Mouse (Mus musculus): ENCODE results near the gene Trim16.

Gene Trim16

DNA sequence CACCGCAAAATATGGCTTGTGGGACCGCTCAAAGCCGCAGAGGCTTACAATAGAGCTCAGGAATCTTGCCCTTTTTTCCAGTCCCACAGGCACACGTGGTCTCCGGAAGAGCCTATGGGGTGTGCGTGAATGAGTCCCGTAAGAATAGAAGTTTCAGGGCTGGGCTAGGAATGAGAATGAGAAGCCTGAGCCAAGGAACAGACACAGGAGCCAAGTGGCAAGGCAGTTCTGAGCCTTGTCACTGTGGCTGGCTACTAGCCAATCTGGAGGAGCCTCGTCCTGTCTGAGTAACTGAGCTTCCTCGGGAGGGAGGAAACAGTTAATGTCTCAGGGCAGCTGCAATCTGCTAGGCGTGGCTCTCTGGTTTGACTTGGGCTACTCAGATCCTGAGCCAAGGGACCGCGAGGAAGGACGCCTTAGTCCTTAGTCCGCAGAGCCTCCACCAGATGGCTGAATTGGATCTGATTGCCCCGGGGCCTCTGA is at the start of gene Trim16:
TSS of gene Trim16 (plus strand) at position 173 of the 483 bp plus-strand sequence.
- ChIA-PET POLR2A (interaction anchor here (0.8 to 4.7 kb wide), 30 partner anchors 8 to 348 kb away, joined by 3 to 27 read pairs (median 4); partner anchors contain the start of genes Fbxw10 (in 3 of the 4), Tvp23b (in 3 of the 4) and Zfp286 (in 1 of the 4)), CTCF (interaction anchor here (0.8 to 1.3 kb wide), 7 partner anchors 10 to 82 kb away, joined by 3 to 5 read pairs (median 4); partner anchors contain the start of gene Tvp23b (in 1 of the 4))

GRCm38 (mm10) chr11:62776510-62776909 is 43.5 kb upstream of the Trim16 start:
- CTCF ChIA-PET, result no interaction called here
- POLR2A ChIA-PET, result interaction anchor here in 1 of 4 experiments (0.9 kb wide), 1 partner anchor 13 kb away, joined by 3 read pairs; the partner anchor contains the start of gene Zfp286

DNA sequence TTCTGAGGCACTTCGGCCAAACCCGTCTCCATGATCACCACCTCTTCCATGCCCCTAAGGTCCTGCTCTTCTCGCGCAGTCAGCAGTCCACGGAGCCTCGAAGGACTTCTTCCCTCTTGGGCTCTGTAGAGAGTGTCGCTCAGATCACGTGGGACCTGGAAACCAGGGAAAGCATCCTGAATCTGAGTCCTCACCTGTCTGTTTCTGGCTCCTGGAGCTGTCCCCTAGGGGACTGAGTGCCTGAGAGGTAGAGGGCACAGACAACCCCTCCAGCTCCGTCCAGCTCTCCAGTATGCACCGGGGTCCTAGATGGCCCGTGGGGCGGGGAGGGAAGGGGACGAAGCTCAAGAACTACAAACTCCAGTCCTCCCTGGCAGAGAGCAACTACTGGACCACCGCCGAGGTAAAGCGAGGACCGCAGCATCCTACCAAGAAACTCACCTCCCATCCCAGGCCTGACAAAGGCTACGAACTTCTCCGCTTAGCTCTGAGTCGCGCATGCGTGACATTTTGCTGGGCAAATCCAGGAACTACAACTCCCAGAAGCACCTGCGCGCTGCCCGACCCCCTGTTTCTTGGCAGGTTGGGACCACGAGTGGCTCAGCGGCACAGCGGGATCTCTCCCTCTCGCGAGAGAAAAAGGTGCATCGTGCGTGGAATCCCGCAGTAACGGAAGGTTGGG is 31.0 kb upstream of the Trim16 start, which contains the start of gene Zfp286:
TSS of gene Zfp286 (minus strand) at position 528 of the 682 bp plus-strand sequence.
- POLR2A ChIA-PET, result interaction anchor here (0.6 to 2.5 kb wide), 32 partner anchors 8 to 758 kb away, joined by 3 to 30 read pairs (median 4); partner anchors contain the start of genes Tvp23b (in 3 of the 4), Fbxw10 (in 2 of the 4), Ubb (in 2 of the 4) and Trim16 (in 1 of the 4)
- CTCF ChIA-PET, result interaction anchor here in 3 of 4 experiments (0.6 to 1.3 kb wide), 6 partner anchors 15 to 1166 kb away, joined by 3 to 5 read pairs (median 4); no protein-coding TSS in a partner anchor

DNA sequence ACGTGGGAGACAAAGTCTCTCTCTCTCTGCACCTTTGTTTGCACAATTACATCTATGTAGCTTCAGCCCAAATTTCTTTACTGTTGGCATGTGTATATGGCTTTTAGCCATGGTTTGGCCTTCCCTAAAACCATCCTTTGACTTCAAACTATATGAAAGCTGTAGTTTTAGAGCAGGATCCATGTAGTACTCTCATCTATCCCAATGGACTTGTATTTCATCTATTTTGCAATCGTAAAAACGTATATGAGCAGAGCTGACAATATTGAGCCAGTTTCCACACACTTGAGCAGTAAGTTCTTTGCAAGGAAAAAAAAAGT is 30.5 kb upstream of the Trim16 start:
- POLR2A ChIA-PET, result interaction anchor here (0.7 to 2.5 kb wide), 27 partner anchors 8 to 239 kb away, joined by 3 to 30 read pairs (median 4); partner anchors contain the start of genes Tvp23b (in 3 of the 4), Fbxw10 (in 2 of the 4), Ubb (in 2 of the 4) and Trim16 (in 1 of the 4)
- CTCF ChIA-PET, result interaction anchor here in 1 of 4 experiments (1.0 to 1.3 kb wide), 3 partner anchors 15 to 33 kb away, joined by 4 to 5 read pairs (median 5); no protein-coding TSS in a partner anchor

- ChIA-PET POLR2A (interaction anchor here in 2 of 4 experiments (0.6 to 1.5 kb wide), 5 partner anchors 15 to 398 kb away, joined by 3 to 5 read pairs (median 3); partner anchors contain the start of genes Tvp23b (in 1 of the 2) and Zfp286 (in 1 of the 2)), CTCF (interaction anchor here in 2 of 4 experiments (0.6 to 1.0 kb wide), 3 partner anchors 15 to 1348 kb away, joined by 5 to 9 read pairs (median 5); partner anchors contain the start of gene Zfp286 (in 1 of the 2))
These were observed 15.9 kb upstream of the Trim16 start for GRCm38 (mm10) chr11:62804119-62804518.

- ChIA-PET POLR2A (interaction anchor here in 1 of 4 experiments (0.6 to 1.3 kb wide), 2 partner anchors 71 to 73 kb away, joined by 3 to 4 read pairs; partner anchors contain the start of gene Tvp23b), CTCF (no interaction called here)
These were observed 12.1 kb upstream of the Trim16 start for GRCm38 (mm10) chr11:62807965-62808364.

DNA sequence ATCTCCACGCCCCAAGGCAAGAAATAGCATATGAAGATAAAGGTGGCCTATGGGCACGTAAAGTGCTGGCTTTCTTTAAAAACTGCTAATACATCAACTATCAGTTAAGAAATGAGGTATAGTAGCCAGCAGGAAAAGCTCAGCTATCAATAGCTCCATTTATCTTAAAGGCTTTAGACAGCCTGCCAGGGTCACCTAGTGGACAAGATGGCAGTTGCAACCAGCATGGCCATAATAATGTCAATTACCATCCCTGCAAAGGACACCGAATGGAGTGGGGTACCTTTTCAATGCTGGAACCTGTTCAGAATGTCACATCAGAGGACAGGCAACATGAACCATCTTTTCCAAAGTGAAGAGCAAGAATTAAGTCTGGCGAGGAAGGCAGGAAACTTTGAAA is 10.8 kb upstream of the Trim16 start:
- CTCF ChIA-PET, result interaction anchor here (0.5 to 1.5 kb wide), 14 partner anchors 10 to 359 kb away, joined by 3 to 10 read pairs (median 4); partner anchors contain the start of genes Trim16 (in 1 of the 4), Tvp23b (in 1 of the 4) and Zfp286 (in 1 of the 4)

DNA sequence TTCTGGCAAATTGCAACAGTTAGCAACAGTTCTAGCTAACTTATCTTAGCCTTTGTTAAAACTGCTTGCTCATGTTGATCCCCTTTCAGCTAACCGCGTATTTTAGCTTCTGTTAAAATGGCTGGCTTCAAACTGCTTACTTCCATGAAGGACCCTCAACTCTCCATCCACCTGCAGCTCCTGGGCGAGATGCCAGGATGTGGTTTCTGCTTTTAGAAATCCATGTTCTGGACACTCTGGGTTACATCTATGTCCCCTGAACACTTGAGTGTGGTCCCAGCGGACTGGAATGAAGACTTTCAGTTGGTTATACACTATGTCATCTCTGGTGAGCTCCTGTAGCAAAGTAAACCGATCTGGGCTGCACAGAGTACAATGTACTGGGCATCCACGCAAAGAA is 7.8 kb upstream of the Trim16 start:
- ChIA-PET POLR2A (interaction anchor here in 2 of 4 experiments (0.6 to 2.9 kb wide), 7 partner anchors 8 to 778 kb away, joined by 3 to 11 read pairs (median 3); partner anchors contain the start of genes Trim16 (in 1 of the 2) and Tvp23b (in 1 of the 2)), CTCF (interaction anchor here in 1 of 4 experiments (1.0 kb wide), 1 partner anchor 56 kb away, joined by 3 read pairs; no protein-coding TSS in a partner anchor)

More for the DNA sequence above, 10.8 kb upstream of the Trim16 start:
- POLR2A ChIA-PET, result interaction anchor here in 2 of 4 experiments (0.7 to 3.6 kb wide), 7 partner anchors 11 to 206 kb away, joined by 3 to 18 read pairs (median 3); partner anchors contain the start of genes Trim16 (in 2 of the 2) and Tvp23b (in 1 of the 2)

DNA sequence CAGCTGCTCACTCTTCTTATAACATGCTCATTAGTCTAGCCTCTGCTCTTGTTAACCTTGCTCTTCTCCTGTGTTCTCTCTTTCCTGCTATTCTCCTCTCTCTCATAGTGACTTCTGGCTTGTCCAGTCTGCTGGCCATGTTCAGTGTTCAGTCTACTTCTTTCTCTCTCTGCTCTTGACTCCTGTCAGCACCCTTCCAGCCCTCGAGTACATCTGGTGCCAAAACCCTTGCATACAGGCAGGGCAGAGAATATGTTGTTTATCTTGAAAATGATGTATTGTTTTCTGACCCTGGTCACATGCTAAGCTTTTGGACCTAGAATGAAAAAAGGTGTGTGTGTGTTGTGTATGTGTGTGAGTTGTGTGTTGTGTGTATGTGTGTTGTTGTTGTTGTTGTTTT is 6.5 kb upstream of the Trim16 start:
- POLR2A ChIA-PET, result no interaction called here
- CTCF ChIA-PET, result interaction anchor here in 1 of 4 experiments (0.5 kb wide), 1 partner anchor 57 kb away, joined by 5 read pairs; no protein-coding TSS in a partner anchor

- POLR2A ChIA-PET, result interaction anchor here in 1 of 4 experiments (1.0 kb wide), 1 partner anchor 65 kb away, joined by 4 read pairs; the partner anchor contains the start of gene Tvp23b
- CTCF ChIA-PET, result no interaction called here
These were observed 5.9 kb upstream of the Trim16 start for GRCm38 (mm10) chr11:62813970-62814624.

- CTCF ChIA-PET, result no interaction called here
- POLR2A ChIA-PET, result interaction anchor here in 2 of 4 experiments (0.9 to 1.0 kb wide), 2 partner anchors 32 to 65 kb away, joined by 3 to 4 read pairs; partner anchors contain the start of gene Tvp23b (in 1 of the 2)
These were observed 5.4 kb upstream of the Trim16 start for GRCm38 (mm10) chr11:62814625-62815024.

GRCm38 (mm10) chr11:62815438-62815837 is 4.6 kb upstream of the Trim16 start:
- CTCF ChIA-PET, result interaction anchor here in 1 of 4 experiments (0.6 kb wide), 1 partner anchor 1520 kb away, joined by 3 read pairs; no protein-coding TSS in a partner anchor
- POLR2A ChIA-PET, result interaction anchor here in 1 of 4 experiments (0.9 kb wide), 2 partner anchors 10 to 31 kb away, joined by 3 read pairs; no protein-coding TSS in a partner anchor

DNA sequence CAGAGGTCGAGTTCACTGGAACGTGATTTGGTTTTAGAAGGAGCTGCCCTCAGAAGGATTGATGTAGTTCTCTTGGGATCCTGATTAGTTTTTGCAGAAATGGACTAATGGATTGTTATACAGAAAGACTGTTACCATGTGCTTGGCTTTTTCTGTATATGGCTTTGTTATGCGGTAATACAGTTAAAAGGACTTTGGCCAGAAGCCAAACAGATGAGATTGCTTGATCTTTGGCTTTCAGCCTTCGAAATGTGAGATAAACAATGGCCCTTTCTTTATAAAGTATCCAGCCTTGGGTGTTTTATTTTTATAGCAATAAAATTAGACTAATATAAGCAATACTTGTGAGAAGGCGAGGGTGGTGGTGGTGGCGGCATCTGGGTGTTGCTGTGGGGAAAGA is 3.4 kb upstream of the Trim16 start:
- CTCF ChIA-PET, result no interaction called here
- POLR2A ChIA-PET, result interaction anchor here in 1 of 4 experiments (0.6 kb wide), 1 partner anchor 270 kb away, joined by 3 read pairs; no protein-coding TSS in a partner anchor

DNA sequence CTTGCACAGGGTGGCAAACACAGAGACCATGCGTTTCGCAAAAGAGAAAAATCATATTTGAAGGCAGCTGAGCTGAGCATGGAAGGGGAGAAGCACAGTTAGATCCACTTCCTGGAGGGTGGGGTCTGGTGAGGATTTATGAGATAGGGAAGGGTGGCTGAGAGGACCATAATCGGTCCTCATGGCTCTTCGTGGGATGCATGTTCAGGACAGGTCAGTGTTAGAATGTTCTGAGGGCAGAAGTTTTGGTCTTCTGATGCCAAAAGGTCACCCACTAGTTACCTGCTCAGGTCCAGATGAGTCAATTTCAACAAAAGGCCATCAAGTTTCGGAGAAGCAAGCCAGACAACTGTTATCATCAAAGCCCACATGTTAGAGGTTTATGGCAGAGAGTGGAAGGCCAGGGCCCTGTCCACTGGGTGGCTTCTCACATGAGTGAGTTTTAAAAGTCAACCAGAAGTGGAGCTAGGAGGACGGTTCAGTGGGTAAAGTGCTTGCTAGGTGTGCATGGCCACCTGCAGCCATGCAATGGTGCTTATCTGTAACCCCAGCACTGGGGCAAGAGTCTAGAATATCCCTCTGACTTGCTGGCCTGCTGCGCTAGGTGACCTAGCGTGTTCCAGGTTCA is 858 bp upstream of the Trim16 start:
- ChIA-PET CTCF (interaction anchor here in 2 of 4 experiments (0.8 to 1.3 kb wide), 5 partner anchors 9 to 60 kb away, joined by 3 to 4 read pairs (median 4); partner anchors contain the start of gene Tvp23b (in 1 of the 2)), POLR2A (interaction anchor here in 3 of 4 experiments (0.7 to 4.7 kb wide), 20 partner anchors 9 to 216 kb away, joined by 3 to 27 read pairs (median 4); partner anchors contain the start of genes Fbxw10 (in 3 of the 3), Tvp23b (in 1 of the 3) and Zfp286 (in 1 of the 3))

GRCm38 (mm10) chr11:62820661-62821437 is 818 bp downstream of the Trim16 start:
- CTCF ChIA-PET, result interaction anchor here in 3 of 4 experiments (0.6 to 1.3 kb wide), 5 partner anchors 10 to 100 kb away, joined by 3 to 5 read pairs (median 3); no protein-coding TSS in a partner anchor
- POLR2A ChIA-PET, result interaction anchor here (0.6 to 4.7 kb wide), 26 partner anchors 9 to 689 kb away, joined by 3 to 27 read pairs (median 4); partner anchors contain the start of genes Fbxw10 (in 3 of the 4) and Tvp23b (in 3 of the 4)

DNA sequence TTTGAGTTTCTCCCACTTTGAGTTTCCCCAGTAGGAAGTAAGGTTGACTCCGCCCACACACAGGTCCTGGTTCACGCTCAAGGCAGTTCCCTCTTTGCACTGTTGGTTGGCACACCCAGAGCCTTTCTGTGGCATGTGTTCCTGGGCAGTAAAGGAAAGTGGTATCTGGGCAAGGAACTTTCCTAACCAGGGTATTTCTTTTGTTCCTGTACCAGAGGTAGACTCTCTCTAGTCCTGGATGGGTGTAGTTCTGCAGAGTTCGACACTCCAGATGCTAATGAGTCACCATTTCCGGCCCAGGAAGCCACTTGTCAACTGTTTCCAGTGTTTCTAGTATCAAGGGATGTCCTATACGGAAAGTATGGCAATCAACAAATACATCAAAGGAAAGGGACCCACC is 1.9 kb downstream of the Trim16 start:
- POLR2A ChIA-PET, result interaction anchor here in 2 of 4 experiments (0.6 to 4.7 kb wide), 10 partner anchors 10 to 690 kb away, joined by 3 to 27 read pairs (median 4); partner anchors contain the start of genes Fbxw10 (in 2 of the 2) and Tvp23b (in 2 of the 2)
- CTCF ChIA-PET, result interaction anchor here in 1 of 4 experiments (0.6 kb wide), 1 partner anchor 99 kb away, joined by 3 read pairs; no protein-coding TSS in a partner anchor
